Mouse (Mus musculus): ENCODE results near the gene Sc5d.

GRCm38 (mm10) chr9:42202271-42202670 lies 61.8 kb downstream of the Sc5d start:
- TF ChIP-seq EP300 (IDR thresholded peaks at IDR 0.05; ENCODE audit: low read depth) (no peak), CTCF (IDR thresholded peaks at IDR 0.05; ENCODE audit: low read depth) (no peak)

Measured in liver, postnatal 0 days (tissue).